Mouse (Mus musculus) CD4-positive naive resting alpha-beta T cell, adult 57 days (primary cell): ENCODE measurements around the gene Chrm3. TPM values are rescaled to one million over a fixed set of nuclear protein-coding genes. Genes with fewer than 3 reads are reported as not detected.

ENCODE experiments used
- total RNA-seq: library from RNA; stranded (reverse); gene quantifications from one replicate; pipeline ENCODE4 v1.2.4, GENCODE M21; 2023

The Chrm3 gene
- total RNA-seq, result 0.89 TPM

DNA sequence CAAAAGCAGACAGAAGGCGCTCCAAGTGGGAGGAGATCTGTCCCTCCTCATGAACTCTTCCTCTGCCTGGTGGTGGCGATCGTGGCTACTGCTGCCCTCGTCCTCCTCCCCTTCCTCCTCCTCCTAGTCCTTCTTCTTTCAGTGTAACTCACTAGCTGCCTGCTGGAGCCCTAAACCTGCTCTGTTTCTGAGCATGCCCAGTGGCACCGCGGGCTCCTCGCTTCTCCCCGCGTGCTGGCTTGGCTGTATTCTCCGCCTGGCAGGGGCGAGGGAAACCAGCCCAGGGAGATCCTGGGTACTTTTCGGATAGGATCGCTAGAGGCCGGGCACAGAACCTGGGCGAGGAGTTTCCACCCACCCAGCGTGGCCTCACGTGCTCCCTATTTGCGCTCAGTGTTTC lies at the start of gene Chrm3:
Gene Chrm3, minus strand, starts transcription at position 71 of the 400 bp plus-strand sequence.

